Mouse (Mus musculus): ENCODE data around the gene Krt8. TPM values are rescaled to one million over a fixed set of nuclear protein-coding genes. Genes with fewer than 3 reads are reported as not detected.
A peak's percentile ranks its signal among the peaks of the same experiment; 100 is the strongest.
"Not testable (repeated sequence)": the region's sequence is repeated elsewhere in the genome, so short reads cannot be mapped to it uniquely, and the experiment has no call there.

The Krt8 gene
- polyA plus RNA-seq, 1 experiment from 2014 or later, result 5.4 TPM

GRCm38 (mm10) chr15:101999676-102000335, 4.5 kb downstream of the Krt8 start:
- H3K4me1 ChIP-seq (ENCODE audit: control insufficient read depth, insufficient read depth, low read depth, low read length), result no peaks in the 10 kb centered on the region; the same call in 1 of the 2 replicates
- no peak overlapping the region for H3K27ac ChIP-seq (ENCODE audit: low read depth, low read length)
- no peaks in the 10 kb centered on the region for H3K36me3 ChIP-seq (ENCODE audit: control insufficient read depth, insufficient read depth, low read length)
- 92% methylated on average over 11 of the region's 11 CpGs for WGBS
- H3K9ac ChIP-seq (ENCODE audit: low read depth, low read length), result no peak overlapping the region
- H3K27me3 ChIP-seq (replicated peaks; ENCODE audit: control insufficient read depth, insufficient read depth, low read length), result peaks cover 27% of the 10 kb centered on the region
- no peak overlapping the region for H3K4me3 ChIP-seq (ENCODE audit: low read length)
- peaks cover 7% of the 10 kb centered on the region; the same call in 1 of the 2 replicates for H3K9me3 ChIP-seq (ENCODE audit: control insufficient read depth, low read length)
- ATAC-seq, result no peak
- no peak overlapping the region for H3K4me2 ChIP-seq (ENCODE audit: low read length)

DNA sequence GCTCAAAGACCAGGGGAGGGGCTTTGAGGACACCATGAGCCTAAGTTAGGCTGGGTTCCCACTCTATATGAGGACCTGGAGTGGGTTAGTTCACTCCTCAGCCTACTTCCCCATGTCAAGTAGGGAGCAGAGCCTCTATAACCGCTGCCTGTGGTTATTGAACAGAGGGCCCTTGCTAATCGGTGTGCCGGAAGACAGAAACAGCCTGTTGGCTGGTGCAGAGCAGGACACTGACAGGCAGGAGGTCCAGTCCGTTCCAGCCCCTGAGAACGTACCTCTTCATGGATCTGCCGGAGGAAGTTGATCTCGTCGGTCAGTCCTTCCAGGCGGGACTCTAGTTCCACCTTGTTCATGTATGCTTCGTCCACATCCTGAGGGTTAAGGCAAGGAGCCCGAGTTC, 5.1 kb downstream of the Krt8 start:
- no peak overlapping the region for H3K4me3 ChIP-seq (ENCODE audit: low read length)
- peaks cover 7% of the 10 kb centered on the region; the same call in 1 of the 2 replicates for H3K9me3 ChIP-seq (ENCODE audit: control insufficient read depth, low read length)
- no peak overlapping the region for H3K4me2 ChIP-seq (ENCODE audit: low read length)
- peaks cover 21% of the 10 kb centered on the region for H3K27me3 ChIP-seq (replicated peaks; ENCODE audit: control insufficient read depth, insufficient read depth, low read length)
- H3K9ac ChIP-seq (ENCODE audit: low read depth, low read length), result no peak overlapping the region
- WGBS, result 86% methylated on average over 11 of the region's 11 CpGs
- ATAC-seq, result no peak
- no peak overlapping the region for H3K27ac ChIP-seq (ENCODE audit: low read depth, low read length)
- H3K36me3 ChIP-seq (ENCODE audit: control insufficient read depth, insufficient read depth, low read length), result no peaks in the 10 kb centered on the region
- no peaks in the 10 kb centered on the region; the same call in 1 of the 2 replicates for H3K4me1 ChIP-seq (ENCODE audit: control insufficient read depth, insufficient read depth, low read depth, low read length)

GRCm38 (mm10) chr15:101996450-101997078, 7.7 kb downstream of the Krt8 start:
- H3K4me2 ChIP-seq (ENCODE audit: low read length); H3K27ac ChIP-seq (ENCODE audit: low read depth, low read length); H3K36me3 ChIP-seq (ENCODE audit: control insufficient read depth, insufficient read depth, low read length); H3K27me3 ChIP-seq (replicated peaks; ENCODE audit: control insufficient read depth, insufficient read depth, low read length); H3K4me1 ChIP-seq (ENCODE audit: control insufficient read depth, insufficient read depth, low read depth, low read length); H3K4me3 ChIP-seq (ENCODE audit: low read length); H3K9me3 ChIP-seq (ENCODE audit: control insufficient read depth, low read length); H3K9ac ChIP-seq (ENCODE audit: low read depth, low read length); ATAC-seq: not testable (repeated sequence)
- 69% methylated on average over 11 of the region's 11 CpGs for WGBS

- H3K36me3 ChIP-seq (ENCODE audit: control insufficient read depth, insufficient read depth, low read length), result no peaks in the 10 kb centered on the region
- no peaks in the 10 kb centered on the region for H3K4me1 ChIP-seq (ENCODE audit: control insufficient read depth, insufficient read depth, low read depth, low read length)
- no peak for ATAC-seq
- H3K27me3 ChIP-seq (replicated peaks; ENCODE audit: control insufficient read depth, insufficient read depth, low read length), result peaks cover 3% of the 10 kb centered on the region
- H3K4me2 ChIP-seq (ENCODE audit: low read length), result no peak overlapping the region
- 91% methylated on average over 4 of the region's 4 CpGs for WGBS
- no peak overlapping the region for H3K4me3 ChIP-seq (ENCODE audit: low read length)
- peaks cover 7% of the 10 kb centered on the region; the same call in 1 of the 2 replicates for H3K9me3 ChIP-seq (ENCODE audit: control insufficient read depth, low read length)
- H3K27ac ChIP-seq (ENCODE audit: low read depth, low read length), result no peak overlapping the region
- no peak overlapping the region for H3K9ac ChIP-seq (ENCODE audit: low read depth, low read length)
These were observed 8.6 kb downstream of the Krt8 start for GRCm38 (mm10) chr15:101995484-101996236.

DNA sequence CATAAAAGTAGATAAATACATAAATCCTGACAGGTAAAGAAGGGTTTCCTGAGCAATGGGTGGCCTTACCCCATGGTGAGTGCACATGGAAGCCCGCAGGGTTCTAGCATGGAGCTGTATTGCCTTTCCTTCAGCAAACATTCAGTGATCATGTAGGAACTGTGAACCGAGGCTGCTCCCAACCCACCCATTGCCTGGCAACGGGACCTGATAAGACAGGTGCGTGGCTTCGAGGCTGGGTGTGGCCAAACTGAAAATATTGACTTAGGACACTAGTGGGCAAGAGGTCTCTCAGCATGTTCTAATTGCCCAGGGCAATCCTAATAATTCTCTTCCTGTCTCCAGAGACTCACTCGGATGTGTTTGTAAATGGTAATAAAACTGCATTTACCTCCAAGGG, 9.9 kb downstream of the Krt8 start:
- no peak for ATAC-seq
- no peaks in the 10 kb centered on the region for H3K36me3 ChIP-seq (ENCODE audit: control insufficient read depth, insufficient read depth, low read length)
- no peaks in the 10 kb centered on the region for H3K4me1 ChIP-seq (ENCODE audit: control insufficient read depth, insufficient read depth, low read depth, low read length)
- peaks cover 7% of the 10 kb centered on the region; the same call in 1 of the 2 replicates for H3K9me3 ChIP-seq (ENCODE audit: control insufficient read depth, low read length)
- no peak overlapping the region for H3K9ac ChIP-seq (ENCODE audit: low read depth, low read length)
- no peak overlapping the region for H3K27ac ChIP-seq (ENCODE audit: low read depth, low read length)
- no peak overlapping the region for H3K4me2 ChIP-seq (ENCODE audit: low read length)
- 90% methylated on average over 6 of the region's 6 CpGs for WGBS
- no peak overlapping the region for H3K4me3 ChIP-seq (ENCODE audit: low read length)
- peaks cover 3% of the 10 kb centered on the region; the same call in 1 of the 2 replicates for H3K27me3 ChIP-seq (replicated peaks; ENCODE audit: control insufficient read depth, insufficient read depth, low read length)

DNA sequence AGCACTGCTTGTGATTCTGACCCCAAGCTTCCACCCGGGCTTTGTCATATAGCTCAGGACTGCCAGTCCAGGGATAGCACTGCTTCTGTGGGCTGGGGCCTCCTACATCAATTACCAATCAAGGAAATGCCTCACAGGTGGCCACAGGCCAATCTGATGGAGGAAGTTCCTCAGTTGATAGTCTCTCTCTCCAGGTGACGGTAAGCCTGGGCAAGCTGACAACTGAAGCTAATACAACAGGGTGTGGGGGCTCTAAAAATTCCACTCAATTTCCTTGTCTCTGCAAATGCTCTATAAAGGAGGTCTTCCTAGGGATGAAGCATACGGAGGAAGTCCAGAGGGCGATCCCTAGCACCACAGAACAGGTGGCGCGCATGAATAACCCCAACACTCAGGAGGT, 13.3 kb downstream of the Krt8 start:
- Histone ChIP-seq H3K9me3 (ENCODE audit: control insufficient read depth, low read length) (peaks cover 7% of the 10 kb centered on the region; the same call in 1 of the 2 replicates), H3K4me1 (ENCODE audit: control insufficient read depth, insufficient read depth, low read depth, low read length) (no peaks in the 10 kb centered on the region), H3K27me3 (replicated peaks; ENCODE audit: control insufficient read depth, insufficient read depth, low read length) (peaks cover 3% of the 10 kb centered on the region; the same call in 1 of the 2 replicates), H3K27ac (ENCODE audit: low read depth, low read length) (no peak overlapping the region), H3K36me3 (ENCODE audit: control insufficient read depth, insufficient read depth, low read length) (no peaks in the 10 kb centered on the region), H3K9ac (ENCODE audit: low read depth, low read length) (no peak overlapping the region), H3K4me2 (ENCODE audit: low read length) (no peak overlapping the region), H3K4me3 (ENCODE audit: low read length) (no peak overlapping the region)
- WGBS, result 90% methylated on average over 6 of the region's 6 CpGs
- no peak for ATAC-seq

DNA sequence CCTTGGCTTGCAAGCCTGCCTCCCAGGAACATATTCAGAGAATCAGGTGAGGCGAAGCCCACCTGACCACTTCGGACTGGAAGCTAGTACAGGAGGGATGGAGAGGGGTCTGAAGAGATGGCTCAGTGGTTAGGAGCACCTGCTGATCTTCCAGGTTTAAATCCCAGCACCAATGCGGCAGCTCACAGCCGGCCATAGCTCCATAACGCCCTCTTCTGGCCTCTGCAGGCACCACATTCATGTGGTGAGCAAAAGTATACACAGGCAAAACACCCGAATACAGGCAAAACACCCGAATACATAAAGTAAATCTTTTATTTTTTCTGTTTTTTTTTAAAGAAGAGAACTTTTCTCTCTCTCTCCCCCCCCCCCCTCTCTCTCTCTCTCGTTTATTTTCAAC, 15.6 kb downstream of the Krt8 start:
- no peak overlapping the region for H3K9ac ChIP-seq (ENCODE audit: low read depth, low read length)
- no peak overlapping the region for H3K27ac ChIP-seq (ENCODE audit: low read depth, low read length)
- no peak overlapping the region for H3K4me3 ChIP-seq (ENCODE audit: low read length)
- no peak for ATAC-seq
- peaks cover 3% of the 10 kb centered on the region; the same call in 1 of the 2 replicates for H3K27me3 ChIP-seq (replicated peaks; ENCODE audit: control insufficient read depth, insufficient read depth, low read length)
- H3K4me1 ChIP-seq (ENCODE audit: control insufficient read depth, insufficient read depth, low read depth, low read length), result no peaks in the 10 kb centered on the region; the same call in 1 of the 2 replicates
- H3K36me3 ChIP-seq (ENCODE audit: control insufficient read depth, insufficient read depth, low read length), result no peaks in the 10 kb centered on the region
- no peaks in the 10 kb centered on the region for H3K9me3 ChIP-seq (ENCODE audit: control insufficient read depth, low read length)
- H3K4me2 ChIP-seq (ENCODE audit: low read length), result no peak overlapping the region
- WGBS, result 65% methylated on average over 8 of the region's 8 CpGs

GRCm38 (mm10) chr15:101988119-101988518, 16.2 kb downstream of the Krt8 start:
- no peaks in the 10 kb centered on the region; the same call in 1 of the 2 replicates for H3K4me1 ChIP-seq (ENCODE audit: control insufficient read depth, insufficient read depth, low read depth, low read length)
- under 1% methylated on average over 10 of the region's 10 CpGs for WGBS
- H3K9me3 ChIP-seq (ENCODE audit: control insufficient read depth, low read length), result no peaks in the 10 kb centered on the region
- peaks cover 3% of the 10 kb centered on the region; the same call in 1 of the 2 replicates for H3K27me3 ChIP-seq (replicated peaks; ENCODE audit: control insufficient read depth, insufficient read depth, low read length)
- no peak overlapping the region for H3K4me3 ChIP-seq (ENCODE audit: low read length)
- no peak overlapping the region for H3K27ac ChIP-seq (ENCODE audit: low read depth, low read length)
- H3K36me3 ChIP-seq (ENCODE audit: control insufficient read depth, insufficient read depth, low read length), result no peaks in the 10 kb centered on the region
- 0 out of 2 replicates have a peak, but pooled peaks have one; percentile 28 for ATAC-seq
- H3K9ac ChIP-seq (ENCODE audit: low read depth, low read length), result no peak overlapping the region
- H3K4me2 ChIP-seq (ENCODE audit: low read length), result peak overlapping the region; percentile 33; the same call in 1 of the 2 replicates

DNA sequence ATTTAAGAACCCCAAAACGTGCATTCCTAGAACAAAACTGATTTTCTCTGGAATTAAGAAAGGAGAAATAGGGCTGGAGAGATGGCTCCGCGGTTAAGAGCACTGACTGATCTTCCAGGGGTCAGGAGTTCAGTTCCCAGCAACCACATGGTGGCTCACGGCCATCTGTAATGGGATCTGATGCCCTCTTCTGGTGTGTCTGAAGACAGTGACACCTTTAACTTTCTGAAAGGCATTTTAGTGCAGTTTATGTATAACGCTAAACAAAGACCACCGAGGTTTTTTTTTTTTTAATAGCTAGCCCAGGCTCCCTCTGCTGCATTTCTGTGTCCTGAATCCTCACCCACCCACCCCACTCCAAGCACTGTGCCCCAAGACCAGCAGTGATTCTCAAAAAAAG, 19.5 kb downstream of the Krt8 start:
- Histone ChIP-seq H3K9ac (ENCODE audit: low read depth, low read length) (peak overlapping the region; percentile 4; the same call in 1 of the 2 replicates), H3K27me3 (replicated peaks; ENCODE audit: control insufficient read depth, insufficient read depth, low read length) (no peaks in the 10 kb centered on the region), H3K9me3 (ENCODE audit: control insufficient read depth, low read length) (no peaks in the 10 kb centered on the region), H3K4me1 (ENCODE audit: control insufficient read depth, insufficient read depth, low read depth, low read length) (no peaks in the 10 kb centered on the region; the same call in 1 of the 2 replicates), H3K4me3 (ENCODE audit: low read length) (no peak overlapping the region), H3K4me2 (ENCODE audit: low read length) (peak overlapping the region; percentile 10; the same call in 1 of the 2 replicates), H3K27ac (ENCODE audit: low read depth, low read length) (no peak overlapping the region), H3K36me3 (ENCODE audit: control insufficient read depth, insufficient read depth, low read length) (no peaks in the 10 kb centered on the region)
- WGBS, result 19% methylated on average over 6 of the region's 6 CpGs
- ATAC-seq, result no peak

All from hindbrain, embryonic 16.5 days (tissue).